Mouse (Mus musculus) heart, postnatal 0 days (tissue): ENCODE measurements around the gene Ms4a4b. TPM values are rescaled to one million over a fixed set of nuclear protein-coding genes. Genes with fewer than 3 reads are reported as not detected.

ENCODE experiments used
- ATAC-seq: fragments of 200-750 bp; cut with Nextera tagmentation; 2 replicates; pipeline ENCODE4 v1.8.0; 2017; ENCODE audit warnings: low read depth, moderate number of reproducible peaks, moderate library complexity; ENCODE audit not compliant: insufficient read depth
- DNase-seq: peaks from one replicate; pipeline ENCODE4 v3.0.0-alpha.2; 2016; ENCODE audit warnings: low spot score
- H3K27ac ChIP-seq: fragments of 300-500 bp; sonication (generic); 2 replicates; pipeline ENCODE4 v1.5.1; 2014; ENCODE audit warnings: low read depth, mild to moderate bottlenecking
- H3K27me3 ChIP-seq: fragments of 300-500 bp; sonication (generic); 2 replicates; pipeline ENCODE4 v1.6.1; 2014; ENCODE audit warnings: low read length, mixed read lengths; ENCODE audit not compliant: control insufficient read depth, insufficient read depth
- H3K36me3 ChIP-seq: fragments of 300-500 bp; sonication (generic); replicated peaks from 2 replicates; pipeline ENCODE4 v1.6.1; 2014; ENCODE audit warnings: low read length, mixed read lengths; ENCODE audit not compliant: control insufficient read depth, insufficient read depth
- H3K4me1 ChIP-seq: fragments of 300-500 bp; sonication (generic); 2 replicates; pipeline ENCODE4 v1.6.1; 2014; ENCODE audit warnings: antibody characterized with exemption; ENCODE audit not compliant: control insufficient read depth, insufficient read depth
- H3K4me2 ChIP-seq: fragments of 300-500 bp; sonication (generic); 2 replicates; pipeline ENCODE4 v1.6.1; 2014; ENCODE audit warnings: low read depth, mild to moderate bottlenecking, low read length, moderate library complexity
- H3K4me3 ChIP-seq: fragments of 300-500 bp; sonication (generic); 2 replicates; pipeline ENCODE4 v1.5.1; 2014; ENCODE audit warnings: low read depth, low read length
- H3K9ac ChIP-seq: fragments of 300-500 bp; sonication (generic); replicated peaks from 2 replicates; pipeline ENCODE4 v1.6.1; 2014; ENCODE audit warnings: low read depth, low read length, mixed read lengths
- H3K9me3 ChIP-seq: fragments of 300-500 bp; sonication (generic); replicated peaks from 2 replicates; pipeline ENCODE4 v1.6.1; 2016; ENCODE audit warnings: low read length; ENCODE audit not compliant: control insufficient read depth
- CTCF ChIP-seq: IDR thresholded peaks from 2 replicates; pipeline ENCODE4 v1.5.1; 2016; ENCODE audit warnings: antibody characterized with exemption, control low read depth, low read depth
- EP300 ChIP-seq: IDR thresholded peaks from 2 replicates; pipeline ENCODE4 v1.6.1; 2016; ENCODE audit warnings: antibody characterized with exemption, low read depth
- WGBS: fragments of 180-500 bp; shearing (Covaris S2); extraction: QIAGEN DNeasy Blood & Tissue Kit; methylation state at CpG from one replicate; pipeline ENCODE4 v1.1.7; 2014; 5-methylcytosine and 5-hydroxymethylcytosine counted together
- polyA plus RNA-seq: library from polyadenylated mRNA; unstranded; fragments of >200 nt; fragmentation: Nextera tagmentation; extraction: Ambion mirVana; gene quantifications from 2 replicates; pipeline ENCODE4 v1.2.1, GENCODE M21; 2015
- total RNA-seq: library from RNA; depleted of rRNA; stranded (reverse); fragments of >200 nt; gene quantifications from 2 replicates; pipeline ENCODE4 v1.2.3, GENCODE M21; 2014; ENCODE audit warnings: low replicate concordance

Gene Ms4a4b
- total and polyA plus RNA-seq, 2 experiments from 2014 or later: 0.30 TPM; not detected in 1

GRCm38 (mm10) chr19:11479714-11480113 is 36.4 kb downstream of the Ms4a4b start:
- no peak for DNase-seq
- no peak overlapping the region for H3K4me2 ChIP-seq
- no peak for ATAC-seq
- H3K4me3 ChIP-seq: no peak overlapping the region
- H3K27ac ChIP-seq: no peak overlapping the region
- no peak overlapping the region for H3K9ac ChIP-seq
- no peaks in the 10 kb centered on the region for H3K4me1 ChIP-seq
- no peaks in the 10 kb centered on the region for H3K9me3 ChIP-seq
- no peak for TF ChIP-seq EP300
- TF ChIP-seq CTCF: no peak
- no peaks in the 10 kb centered on the region for H3K27me3 ChIP-seq
- 75% methylated on average over 2 of the region's 2 CpGs for WGBS
- no peaks in the 10 kb centered on the region for H3K36me3 ChIP-seq

DNA sequence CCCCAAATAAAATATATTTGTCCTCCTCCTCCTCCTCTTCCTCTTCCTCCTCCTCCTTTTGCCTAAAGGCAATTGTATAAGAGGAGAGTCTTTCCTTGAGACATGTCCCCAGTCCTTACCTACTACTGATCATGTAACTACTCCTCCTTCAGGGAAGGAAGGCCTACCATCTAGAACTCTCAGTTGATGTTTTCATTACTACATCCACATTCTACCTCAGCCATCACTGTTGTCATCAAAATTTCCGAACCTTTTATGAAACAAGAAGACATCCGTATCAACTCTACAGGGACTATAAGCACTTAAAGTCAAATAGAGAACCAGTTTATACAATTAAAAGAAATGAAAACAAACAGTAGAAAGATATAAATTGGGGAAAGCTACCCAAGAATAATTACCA is 39.3 kb downstream of the Ms4a4b start:
- WGBS: 76% methylated on average over 2 of the region's 2 CpGs
- Histone ChIP-seq H3K9me3 (no peaks in the 10 kb centered on the region), H3K4me1 (no peaks in the 10 kb centered on the region), H3K9ac (no peak overlapping the region), H3K27me3 (no peaks in the 10 kb centered on the region), H3K4me3 (no peak overlapping the region), H3K4me2 (no peak overlapping the region), H3K27ac (no peak overlapping the region), H3K36me3 (no peaks in the 10 kb centered on the region)
- TF ChIP-seq CTCF: no peak
- no peak for TF ChIP-seq EP300
- DNase-seq (no peak), ATAC-seq (no peak)

DNA sequence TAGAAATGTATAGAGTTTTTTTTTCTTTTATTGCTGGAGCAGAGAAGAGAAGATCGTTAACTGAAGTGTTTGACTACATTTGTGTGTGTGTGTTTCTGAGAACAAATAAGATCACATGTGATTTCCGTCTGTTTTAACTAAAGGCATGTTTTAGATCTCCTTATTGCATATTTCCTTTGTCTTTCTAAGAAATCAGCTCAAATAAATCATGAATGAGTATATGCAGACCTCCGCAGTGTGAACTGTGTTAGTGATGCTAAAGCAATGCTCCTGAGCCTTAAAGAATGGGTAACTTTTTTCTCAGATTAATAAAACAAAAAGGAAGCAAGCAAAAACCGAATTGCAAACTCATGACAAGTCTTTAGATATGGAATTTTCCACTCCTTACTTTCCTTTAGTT is 40.6 kb downstream of the Ms4a4b start:
- no peak overlapping the region for H3K4me2 ChIP-seq
- DNase-seq (no peak), ATAC-seq (no peak)
- TF ChIP-seq EP300 (no peak), CTCF (no peak)
- H3K4me3 ChIP-seq: no peak overlapping the region
- H3K4me1 ChIP-seq: no peaks in the 10 kb centered on the region
- no peak overlapping the region for H3K9ac ChIP-seq
- no peaks in the 10 kb centered on the region for H3K27me3 ChIP-seq
- no peaks in the 10 kb centered on the region for H3K36me3 ChIP-seq
- 63% methylated on average over 4 of the region's 4 CpGs for WGBS
- no peaks in the 10 kb centered on the region for H3K9me3 ChIP-seq
- no peak overlapping the region for H3K27ac ChIP-seq

DNA sequence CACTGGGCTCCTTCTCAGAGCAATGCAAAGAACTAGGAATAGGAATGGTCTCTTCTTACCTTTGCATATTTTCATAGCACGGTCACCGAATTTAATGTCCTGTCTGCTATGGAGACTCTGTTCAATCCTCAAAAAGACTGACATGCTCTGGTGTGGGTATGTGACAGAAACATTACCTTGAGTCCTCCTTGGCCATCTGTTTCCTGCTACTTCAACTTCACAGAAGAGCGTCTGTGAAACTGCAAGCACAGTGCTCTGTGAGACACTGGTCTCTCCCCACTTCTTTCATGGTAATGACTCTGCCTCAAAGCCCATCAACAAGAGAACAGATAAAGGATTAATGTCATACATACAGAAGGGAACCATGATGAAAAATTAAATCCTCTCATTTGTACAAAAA is 41.0 kb downstream of the Ms4a4b start:
- Histone ChIP-seq H3K4me2 (no peak overlapping the region), H3K9me3 (no peaks in the 10 kb centered on the region), H3K27ac (no peak overlapping the region), H3K9ac (no peak overlapping the region), H3K36me3 (no peaks in the 10 kb centered on the region), H3K27me3 (no peaks in the 10 kb centered on the region), H3K4me1 (no peaks in the 10 kb centered on the region), H3K4me3 (no peak overlapping the region)
- WGBS: 57% methylated on average over 3 of the region's 3 CpGs
- DNase-seq: no peak
- no peak for ATAC-seq
- TF ChIP-seq CTCF (no peak), EP300 (no peak)

GRCm38 (mm10) chr19:11485266-11485665 is 41.9 kb downstream of the Ms4a4b start:
- Histone ChIP-seq H3K27ac (no peak overlapping the region), H3K9ac (no peak overlapping the region), H3K4me3 (no peak overlapping the region), H3K4me2 (no peak overlapping the region), H3K4me1 (no peaks in the 10 kb centered on the region), H3K27me3 (no peaks in the 10 kb centered on the region), H3K9me3 (no peaks in the 10 kb centered on the region), H3K36me3 (no peaks in the 10 kb centered on the region)
- TF ChIP-seq EP300: no peak
- TF ChIP-seq CTCF: no peak
- no peak for DNase-seq
- 77% methylated on average over 3 of the region's 3 CpGs for WGBS
- no peak for ATAC-seq

GRCm38 (mm10) chr19:11485746-11486145 is 42.4 kb downstream of the Ms4a4b start, which contains the start of gene Gm8369:
Gm8369 (plus strand) TSS chr19:11485938.
- ATAC-seq: no peak
- no peaks in the 10 kb centered on the region for H3K27me3 ChIP-seq
- H3K4me2 ChIP-seq: no peak within 1 kb of the TSS
- H3K4me1 ChIP-seq: no peaks in the 10 kb centered on the region
- H3K4me3 ChIP-seq: no peak within 1 kb of the TSS
- no peak within 1 kb of the TSS for H3K9ac ChIP-seq
- H3K27ac ChIP-seq: no peak within 1 kb of the TSS
- TF ChIP-seq CTCF (no peak), EP300 (no peak)
- no peak for DNase-seq
- H3K9me3 ChIP-seq: no peaks in the 10 kb centered on the region
- H3K36me3 ChIP-seq: no peaks in the 10 kb centered on the region
- 59% methylated on average over 2 of the region's 2 CpGs for WGBS
